Mouse (Mus musculus): ENCODE measurements around the gene Pdzrn4. TPM values are rescaled to one million over a fixed set of nuclear protein-coding genes. Genes with fewer than 3 reads are reported as not detected.

Pdzrn4 gene
- polyA plus RNA-seq, 1 experiment: not detected

DNA sequence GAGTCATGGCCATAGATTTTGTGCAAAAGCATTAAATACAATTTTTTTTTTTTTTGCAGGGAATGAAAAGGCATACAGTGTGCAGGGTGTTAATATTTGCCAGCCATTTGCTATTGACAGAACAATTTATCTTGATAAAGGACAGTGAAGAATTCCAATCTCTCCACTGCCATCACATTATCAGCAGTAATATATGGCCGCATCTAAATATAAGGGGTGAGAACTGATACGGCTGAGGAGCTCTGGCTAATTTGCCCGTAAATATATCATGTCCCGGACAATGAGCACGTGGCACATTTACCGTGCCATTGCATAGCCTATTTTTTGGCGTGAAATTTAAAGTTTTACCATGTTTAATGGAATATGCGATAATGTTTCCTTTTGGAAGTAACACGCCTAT is 128.7 kb downstream of the Pdzrn4 start:
- Histone ChIP-seq H3K9me3 (peaks cover 22% of the 10 kb centered on the region), H3K27me3 (replicated peaks) (no peaks in the 10 kb centered on the region), H3K4me3 (replicated peaks) (no peak overlapping the region), H3K36me3 (replicated peaks; ENCODE audit: low read length) (no peaks in the 10 kb centered on the region), H3K4me1 (no peaks in the 10 kb centered on the region)
- TF ChIP-seq GATA1 (IDR thresholded peaks at IDR 0.05; ENCODE audit: borderline replicate concordance, low read length): no peak
- TF ChIP-seq FLI1 (IDR thresholded peaks at IDR 0.05; ENCODE audit: low read length): no peak

DNA sequence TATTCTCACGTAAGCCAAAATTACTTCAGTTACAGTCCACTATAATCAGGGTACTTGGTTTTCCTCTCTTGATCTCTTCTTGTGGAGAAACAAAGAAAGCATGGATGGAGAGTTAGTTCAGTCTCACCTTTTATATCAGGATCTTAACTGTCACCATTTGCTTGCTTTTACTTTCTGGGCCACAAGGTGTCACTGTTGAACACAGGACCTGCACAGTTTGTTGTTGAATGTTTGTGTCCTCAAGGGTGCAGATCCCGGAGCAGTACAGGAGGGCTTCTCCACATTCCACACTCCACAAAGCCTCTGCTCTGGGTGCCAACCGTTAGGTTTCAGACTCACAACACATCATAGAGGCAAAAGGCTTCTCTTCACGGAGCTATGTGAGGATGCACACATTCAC is 130.1 kb downstream of the Pdzrn4 start:
- Histone ChIP-seq H3K4me3 (replicated peaks) (no peak overlapping the region), H3K27me3 (replicated peaks) (no peaks in the 10 kb centered on the region), H3K36me3 (replicated peaks; ENCODE audit: low read length) (no peaks in the 10 kb centered on the region), H3K4me1 (no peaks in the 10 kb centered on the region), H3K9me3 (peaks cover 13% of the 10 kb centered on the region)
- TF ChIP-seq FLI1 (IDR thresholded peaks at IDR 0.05; ENCODE audit: low read length): no peak
- no peak for TF ChIP-seq GATA1 (IDR thresholded peaks at IDR 0.05; ENCODE audit: borderline replicate concordance, low read length)

DNA sequence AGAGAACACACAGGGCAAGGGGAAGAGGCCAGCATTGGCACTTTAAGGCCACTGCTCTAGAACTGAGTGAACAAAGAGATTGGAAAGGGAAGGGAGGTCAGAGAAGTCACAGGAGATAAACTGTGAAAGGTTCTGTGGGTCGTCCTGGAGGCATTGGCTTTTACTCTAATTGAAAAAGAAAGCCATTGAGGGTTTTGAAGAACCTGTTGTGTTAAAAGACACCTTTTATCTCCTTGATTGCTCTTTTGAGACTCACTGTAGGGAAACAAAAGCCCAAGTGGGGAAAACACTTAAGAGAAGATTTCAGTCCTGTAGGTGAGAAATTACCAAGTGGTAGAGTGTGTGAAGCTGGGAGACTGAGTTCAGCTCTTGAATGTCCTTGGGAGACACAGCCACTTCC is 146.6 kb downstream of the Pdzrn4 start:
- no peaks in the 10 kb centered on the region for H3K27me3 ChIP-seq (replicated peaks)
- H3K4me3 ChIP-seq (replicated peaks): no peak overlapping the region
- H3K4me1 ChIP-seq: no peaks in the 10 kb centered on the region
- H3K36me3 ChIP-seq (replicated peaks; ENCODE audit: low read length): no peaks in the 10 kb centered on the region
- peaks cover 10% of the 10 kb centered on the region for H3K9me3 ChIP-seq
- TF ChIP-seq FLI1 (IDR thresholded peaks at IDR 0.05; ENCODE audit: low read length): no peak
- TF ChIP-seq GATA1 (IDR thresholded peaks at IDR 0.05; ENCODE audit: borderline replicate concordance, low read length): no peak

DNA sequence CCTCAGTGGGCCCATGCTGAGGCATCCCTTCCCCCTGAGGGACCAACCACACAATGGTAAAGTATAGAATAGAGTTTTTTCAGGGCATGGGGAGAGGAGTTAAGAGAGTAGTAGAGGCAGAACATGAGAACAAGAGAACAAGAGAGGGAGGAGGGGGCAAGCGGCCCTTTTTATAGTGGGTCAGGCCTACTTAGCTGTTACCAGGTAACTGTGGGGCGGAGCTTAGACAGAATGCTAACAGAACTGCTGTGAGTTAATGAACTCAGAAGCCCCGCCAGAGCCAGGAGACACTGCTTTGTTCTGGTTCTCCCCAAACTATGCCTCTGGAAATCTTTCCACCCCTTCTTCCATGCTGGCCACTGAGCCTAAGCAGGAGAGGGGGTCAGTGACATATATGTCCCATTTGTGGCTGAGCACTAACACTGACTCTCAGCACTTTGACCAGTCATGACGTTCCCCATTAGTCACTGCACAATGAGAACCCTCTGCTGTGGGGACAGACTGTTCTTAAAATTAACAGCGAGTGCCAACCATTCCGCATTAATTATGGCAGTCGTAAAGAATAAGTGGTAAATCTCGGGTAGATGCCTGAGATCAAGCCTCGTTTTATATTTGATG is 150.7 kb downstream of the Pdzrn4 start:
- TF ChIP-seq FLI1 (IDR thresholded peaks at IDR 0.05; ENCODE audit: low read length) (no peak), GATA1 (IDR thresholded peaks at IDR 0.05; ENCODE audit: borderline replicate concordance, low read length) (no peak)
- Histone ChIP-seq H3K4me1 (no peaks in the 10 kb centered on the region), H3K4me3 (replicated peaks) (no peak overlapping the region), H3K36me3 (replicated peaks; ENCODE audit: low read length) (no peaks in the 10 kb centered on the region), H3K9me3 (peaks cover 14% of the 10 kb centered on the region), H3K27me3 (replicated peaks) (no peaks in the 10 kb centered on the region)

DNA sequence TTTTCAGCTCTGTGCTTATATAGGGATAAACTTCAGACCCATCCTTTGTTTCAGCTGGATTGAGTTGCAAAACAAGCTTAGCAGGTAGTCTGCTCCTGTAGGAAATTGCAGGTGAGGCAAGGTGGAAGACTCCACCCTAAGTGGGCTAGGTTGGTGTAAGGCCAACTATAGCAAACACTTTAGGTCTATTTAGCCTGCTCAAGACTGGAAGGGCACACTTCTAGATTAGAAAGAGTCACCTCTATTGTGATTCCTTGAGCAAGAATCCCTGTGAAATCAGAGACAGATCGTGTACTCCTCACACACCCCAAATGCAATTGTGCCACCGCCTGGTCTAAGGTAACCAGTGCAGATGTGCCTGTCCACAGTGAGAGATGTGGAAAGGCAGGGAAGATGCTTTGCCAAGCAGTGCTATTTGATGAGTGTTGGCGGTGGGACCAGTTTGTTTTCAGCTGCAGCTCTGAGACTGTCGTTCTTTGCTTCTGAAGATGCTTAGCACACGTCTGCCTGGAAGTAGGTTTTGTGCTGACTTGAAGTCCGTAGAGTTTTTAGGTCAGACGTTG is 158.4 kb downstream of the Pdzrn4 start:
- 0 out of 2 replicates have a peak, but pooled peaks cover 6% of the 10 kb centered on the region for H3K9me3 ChIP-seq
- TF ChIP-seq GATA1 (IDR thresholded peaks at IDR 0.05; ENCODE audit: borderline replicate concordance, low read length) (no peak), FLI1 (IDR thresholded peaks at IDR 0.05; ENCODE audit: low read length) (no peak)

DNA sequence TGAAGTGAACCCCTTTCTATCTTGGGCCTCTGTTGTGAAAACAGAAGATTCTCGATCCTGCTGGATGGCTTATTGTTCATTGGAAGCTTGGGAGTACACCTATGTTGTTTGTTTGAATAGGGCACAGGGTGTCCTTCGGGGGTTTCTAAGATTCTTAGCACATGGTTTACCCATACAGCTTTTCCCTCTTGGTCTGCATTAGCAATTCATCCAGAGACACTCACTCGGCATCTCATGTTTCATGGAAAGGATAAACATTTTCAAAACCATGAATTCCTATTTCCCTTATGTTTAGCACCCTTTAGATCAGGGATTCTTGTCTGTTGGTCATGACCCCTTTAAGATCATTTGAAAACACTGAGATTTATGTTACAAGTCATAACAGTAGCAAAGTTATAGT is 159.0 kb downstream of the Pdzrn4 start:
- Histone ChIP-seq H3K27me3 (replicated peaks) (no peaks in the 10 kb centered on the region), H3K4me1 (no peaks in the 10 kb centered on the region), H3K9me3 (0 out of 2 replicates have a peak, but pooled peaks cover 6% of the 10 kb centered on the region), H3K4me3 (replicated peaks) (no peak overlapping the region), H3K36me3 (replicated peaks; ENCODE audit: low read length) (no peaks in the 10 kb centered on the region)
- TF ChIP-seq GATA1 (IDR thresholded peaks at IDR 0.05; ENCODE audit: borderline replicate concordance, low read length) (no peak), FLI1 (IDR thresholded peaks at IDR 0.05; ENCODE audit: low read length) (no peak)

More for the DNA sequence above, 158.4 kb downstream of the Pdzrn4 start:
- Histone ChIP-seq H3K4me1 (no peaks in the 10 kb centered on the region), H3K4me3 (replicated peaks) (no peak overlapping the region), H3K36me3 (replicated peaks; ENCODE audit: low read length) (no peaks in the 10 kb centered on the region), H3K27me3 (replicated peaks) (no peaks in the 10 kb centered on the region)

DNA sequence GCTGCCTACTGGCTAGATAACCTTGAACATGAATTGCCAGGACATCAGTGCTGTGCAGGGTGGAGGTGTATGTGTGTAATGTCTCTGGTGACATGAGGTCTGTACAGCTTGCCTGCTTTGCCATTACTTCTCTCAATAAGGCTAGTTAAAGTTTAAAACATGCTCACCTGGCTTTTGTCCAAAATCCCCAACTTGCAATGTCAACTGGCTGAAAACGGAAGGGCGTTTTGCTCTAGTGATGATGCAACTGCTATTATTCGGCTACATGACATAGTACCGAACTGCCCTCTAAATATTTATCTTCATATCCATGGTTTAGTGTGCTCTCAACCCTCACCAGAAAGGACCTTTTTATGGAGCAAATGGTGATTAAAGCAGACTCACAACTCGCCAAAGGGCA is 161.9 kb downstream of the Pdzrn4 start:
- Histone ChIP-seq H3K27me3 (replicated peaks) (no peaks in the 10 kb centered on the region), H3K36me3 (replicated peaks; ENCODE audit: low read length) (no peaks in the 10 kb centered on the region), H3K4me1 (no peaks in the 10 kb centered on the region), H3K4me3 (replicated peaks) (no peak overlapping the region), H3K9me3 (0 out of 2 replicates have a peak, but pooled peaks cover 6% of the 10 kb centered on the region)
- TF ChIP-seq FLI1 (IDR thresholded peaks at IDR 0.05; ENCODE audit: low read length): no peak
- no peak for TF ChIP-seq GATA1 (IDR thresholded peaks at IDR 0.05; ENCODE audit: borderline replicate concordance, low read length)

DNA sequence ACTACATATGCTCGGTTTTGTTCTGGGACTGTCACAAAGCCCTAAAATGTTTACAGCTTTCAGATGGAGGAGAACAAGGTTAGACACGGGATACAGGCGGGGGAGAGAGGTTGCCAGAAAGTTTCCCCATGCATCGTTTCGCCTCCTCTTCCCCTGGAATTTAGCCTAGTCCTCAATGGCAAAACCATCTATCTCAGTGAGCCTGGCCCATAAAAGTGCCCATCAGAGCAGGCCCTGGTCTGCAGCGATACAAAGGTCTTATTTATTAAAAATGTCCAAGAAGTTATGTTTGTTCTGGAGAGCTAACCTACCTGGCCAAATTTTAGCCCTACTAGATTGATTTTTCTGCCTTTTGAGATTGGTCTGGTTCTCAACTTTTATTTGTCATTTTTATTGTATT is 165.5 kb downstream of the Pdzrn4 start:
- Histone ChIP-seq H3K4me1 (no peaks in the 10 kb centered on the region), H3K36me3 (replicated peaks; ENCODE audit: low read length) (no peaks in the 10 kb centered on the region), H3K27me3 (replicated peaks) (no peaks in the 10 kb centered on the region), H3K9me3 (0 out of 2 replicates have a peak, but pooled peaks cover 3% of the 10 kb centered on the region), H3K4me3 (replicated peaks) (no peak overlapping the region)
- no peak for TF ChIP-seq FLI1 (IDR thresholded peaks at IDR 0.05; ENCODE audit: low read length)
- TF ChIP-seq GATA1 (IDR thresholded peaks at IDR 0.05; ENCODE audit: borderline replicate concordance, low read length): no peak

DNA sequence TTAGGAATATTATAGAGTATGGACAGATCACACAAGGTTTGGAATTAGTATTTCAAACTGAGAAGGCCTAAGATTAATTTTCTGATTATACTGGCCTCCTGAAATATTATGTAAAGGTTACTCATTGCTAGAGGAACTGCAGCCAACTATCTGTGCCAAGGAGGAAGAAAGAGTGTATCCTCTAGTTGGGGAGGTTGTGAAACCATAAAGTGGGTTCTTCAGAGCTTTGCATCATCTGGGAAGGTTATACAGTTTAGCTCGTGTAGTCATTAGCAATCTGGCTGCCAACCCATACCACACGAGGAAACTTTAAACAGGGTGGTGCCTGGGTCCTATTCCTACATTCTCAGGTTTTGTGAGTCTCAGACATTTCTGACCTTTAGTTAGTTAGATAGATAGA is 166.9 kb downstream of the Pdzrn4 start:
- no peaks in the 10 kb centered on the region for H3K27me3 ChIP-seq (replicated peaks)
- no peaks in the 10 kb centered on the region for H3K36me3 ChIP-seq (replicated peaks; ENCODE audit: low read length)
- TF ChIP-seq GATA1 (IDR thresholded peaks at IDR 0.05; ENCODE audit: borderline replicate concordance, low read length) (no peak), FLI1 (IDR thresholded peaks at IDR 0.05; ENCODE audit: low read length) (no peak)
- H3K9me3 ChIP-seq: peaks cover 7% of the 10 kb centered on the region; the same call in 1 of the 2 replicates
- no peak overlapping the region for H3K4me3 ChIP-seq (replicated peaks)
- no peaks in the 10 kb centered on the region for H3K4me1 ChIP-seq

DNA sequence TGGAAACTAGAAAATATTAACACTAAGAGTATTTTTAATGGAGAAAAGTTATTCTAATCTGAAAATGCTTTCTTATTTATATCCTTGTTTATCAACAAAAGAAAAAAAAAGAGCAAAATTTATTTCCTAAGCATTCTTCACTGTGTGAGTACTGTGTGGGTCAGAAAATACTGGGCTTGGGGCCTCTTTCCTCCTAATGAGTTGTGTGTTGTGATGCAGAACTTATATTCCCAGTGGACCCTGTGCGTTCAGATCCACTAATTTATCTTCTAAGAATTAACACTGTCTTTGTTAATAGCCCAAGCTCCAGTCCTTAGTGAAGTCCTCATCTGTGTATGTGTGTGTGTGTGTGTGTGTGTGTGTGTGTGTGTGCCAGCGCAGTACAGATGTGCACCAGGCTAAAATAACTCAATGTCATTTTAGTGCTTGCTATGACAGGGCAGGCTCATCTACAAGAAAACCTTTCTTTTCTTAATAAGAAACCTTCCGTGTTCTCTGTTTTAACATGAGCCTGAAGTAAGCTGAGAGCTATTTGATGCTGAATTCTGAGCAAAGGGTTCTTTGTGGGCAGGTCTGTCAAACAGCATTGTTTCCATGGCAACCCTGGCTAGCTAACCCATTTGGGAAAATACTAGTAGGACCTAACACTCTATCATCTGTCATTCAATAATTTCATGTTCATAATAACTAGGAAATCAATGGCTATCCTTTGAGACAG is 174.0 kb downstream of the Pdzrn4 start:
- peaks cover 5% of the 10 kb centered on the region; the same call in 1 of the 2 replicates for H3K9me3 ChIP-seq
- H3K4me3 ChIP-seq (replicated peaks): no peak overlapping the region
- no peaks in the 10 kb centered on the region for H3K27me3 ChIP-seq (replicated peaks)
- H3K4me1 ChIP-seq: no peaks in the 10 kb centered on the region
- TF ChIP-seq GATA1 (IDR thresholded peaks at IDR 0.05; ENCODE audit: borderline replicate concordance, low read length): no peak
- no peak for TF ChIP-seq FLI1 (IDR thresholded peaks at IDR 0.05; ENCODE audit: low read length)
- H3K36me3 ChIP-seq (replicated peaks; ENCODE audit: low read length): no peaks in the 10 kb centered on the region

Data from megakaryocyte, embryonic 14.5 days (primary cell).